Mouse (Mus musculus): ENCODE measurements around the gene Tufm. TPM values are rescaled to one million over a fixed set of nuclear protein-coding genes. Genes with fewer than 3 reads are reported as not detected.

Tufm gene
- polyA plus RNA-seq, 1 experiment from 2014 or later, result 167 TPM

Other genes with a start within 250 kb of the Tufm start
- 206 and 227 TPM in 2 replicates for gene Sbk1, start 214.7 kb upstream of the Tufm start, polyA plus RNA-seq (2014; fragmentation: Nextera tagmentation; extraction: Ambion mirVana)
- gene Lat, start 117.8 kb upstream of the Tufm start, polyA plus RNA-seq (2014; fragmentation: Nextera tagmentation; extraction: Ambion mirVana), result 1.9 and 2.6 TPM in 2 replicates
- 53.0 and 54.0 TPM in 2 replicates for gene Spns1, start 109.9 kb upstream of the Tufm start, polyA plus RNA-seq (2014; fragmentation: Nextera tagmentation; extraction: Ambion mirVana)
- gene Nfatc2ip, start 90.6 kb upstream of the Tufm start, polyA plus RNA-seq (2014; fragmentation: Nextera tagmentation; extraction: Ambion mirVana), result 4.4 and 5.5 TPM in 2 replicates
- not detected in 2 replicates for gene Cd19, start 72.5 kb upstream of the Tufm start, polyA plus RNA-seq (2014; fragmentation: Nextera tagmentation; extraction: Ambion mirVana)
- gene Rabep2, start 58.6 kb upstream of the Tufm start, polyA plus RNA-seq (2014; fragmentation: Nextera tagmentation; extraction: Ambion mirVana), result 21.4 and 23.2 TPM in 2 replicates
- gene Atp2a1, start 24.3 kb upstream of the Tufm start, polyA plus RNA-seq (2014; fragmentation: Nextera tagmentation; extraction: Ambion mirVana), result 19.0 and 20.1 TPM in 2 replicates
- gene Sh2b1, start 11.9 kb upstream of the Tufm start, polyA plus RNA-seq (2014; fragmentation: Nextera tagmentation; extraction: Ambion mirVana), result 51.5 and 55.5 TPM in 2 replicates
- 62.2 and 64.2 TPM in 2 replicates for gene Atxn2l, start 16.1 kb downstream of the Tufm start, polyA plus RNA-seq (2014; fragmentation: Nextera tagmentation; extraction: Ambion mirVana)
- 188 and 191 TPM in 2 replicates for gene Eif3c, start 79.0 kb downstream of the Tufm start, polyA plus RNA-seq (2014; fragmentation: Nextera tagmentation; extraction: Ambion mirVana)
- 0.54 and 0.60 TPM in 2 replicates for gene Apobr, start 97.6 kb downstream of the Tufm start, polyA plus RNA-seq (2014; fragmentation: Nextera tagmentation; extraction: Ambion mirVana)
- 19.8 and 21.7 TPM in 2 replicates for gene Cln3, start 98.5 kb downstream of the Tufm start, polyA plus RNA-seq (2014; fragmentation: Nextera tagmentation; extraction: Ambion mirVana)
- not detected in 2 replicates for gene Il27, start 107.6 kb downstream of the Tufm start, polyA plus RNA-seq (2014; fragmentation: Nextera tagmentation; extraction: Ambion mirVana)
- 1.1 and 1.4 TPM in 2 replicates for gene Nupr1, start 143.5 kb downstream of the Tufm start, polyA plus RNA-seq (2014; fragmentation: Nextera tagmentation; extraction: Ambion mirVana)
- 47.8 and 63.1 TPM in 2 replicates for gene Sgf29, start 161.9 kb downstream of the Tufm start, polyA plus RNA-seq (2014; fragmentation: Nextera tagmentation; extraction: Ambion mirVana)
- not detected in 2 replicates for gene Sult1a1, start 189.1 kb downstream of the Tufm start, polyA plus RNA-seq (2014; fragmentation: Nextera tagmentation; extraction: Ambion mirVana)
- gene Bola2, start 208.0 kb downstream of the Tufm start, polyA plus RNA-seq (2014; fragmentation: Nextera tagmentation; extraction: Ambion mirVana), result 159 and 165 TPM in 2 replicates
- 10.6 and 11.7 TPM in 2 replicates for gene Slx1b, start 208.4 kb downstream of the Tufm start, polyA plus RNA-seq (2014; fragmentation: Nextera tagmentation; extraction: Ambion mirVana)
- gene Coro1a, start 220.4 kb downstream of the Tufm start, polyA plus RNA-seq (2014; fragmentation: Nextera tagmentation; extraction: Ambion mirVana), result 50.6 and 52.5 TPM in 2 replicates